Mouse (Mus musculus) adrenal gland, postnatal 36 days (tissue): Measurements from ENCODE around the gene Aldh1l1. TPM values are rescaled to one million over a fixed set of nuclear protein-coding genes. Genes with fewer than 3 reads are reported as not detected.

Experiments used
- DNase-seq, 2 experiments: peaks; one replicate each; pipeline ENCODE4 v3.0.0; 2021; ENCODE audit warnings: mixed read lengths in 1 of 2
- total RNA-seq, 2 experiments: library from RNA; stranded (reverse); gene quantifications; 2 replicates each; pipeline ENCODE4 v1.2.3; 2021

Gene Aldh1l1
- total RNA-seq, 2 experiments from 2014 or later, result 136 to 172 TPM

- DNase-seq, result peak; percentile 87 to 88
These were observed 64.1 kb downstream of the Aldh1l1 start for GRCm38 (mm10) chr6:90550161-90550912.

- DNase-seq, result no peak
These were observed 65.0 kb downstream of the Aldh1l1 start for GRCm38 (mm10) chr6:90551251-90551650.

- DNase-seq, result no peak
These were observed 67.0 kb downstream of the Aldh1l1 start for GRCm38 (mm10) chr6:90553197-90553596.

GRCm38 (mm10) chr6:90553682-90554081 is 67.5 kb downstream of the Aldh1l1 start:
- no peak for DNase-seq

- peak in 1 of 2 experiments; percentile 41 for DNase-seq
These were observed 70.4 kb downstream of the Aldh1l1 start for GRCm38 (mm10) chr6:90556534-90557058.

- DNase-seq, result no peak
These were observed 70.8 kb downstream of the Aldh1l1 start for GRCm38 (mm10) chr6:90557077-90557476.

- no peak for DNase-seq
These were observed 71.8 kb downstream of the Aldh1l1 start for GRCm38 (mm10) chr6:90557829-90558693.

- no peak for DNase-seq
These were observed 74.3 kb downstream of the Aldh1l1 start for GRCm38 (mm10) chr6:90560390-90561058.

GRCm38 (mm10) chr6:90561234-90561781 is 75.1 kb downstream of the Aldh1l1 start:
- DNase-seq, result no peak

- DNase-seq, result peak; percentile 42 to 52
These were observed 78.0 kb downstream of the Aldh1l1 start for GRCm38 (mm10) chr6:90564240-90564639.

- DNase-seq, result peak; percentile 70 to 74
These were observed 79.4 kb downstream of the Aldh1l1 start for GRCm38 (mm10) chr6:90565357-90566215.

- DNase-seq, result peak; percentile 78 to 81
These were observed 81.3 kb downstream of the Aldh1l1 start for GRCm38 (mm10) chr6:90567486-90567885.

GRCm38 (mm10) chr6:90567928-90568327 is 81.7 kb downstream of the Aldh1l1 start:
- no peak for DNase-seq

GRCm38 (mm10) chr6:90568721-90569120 is 82.5 kb downstream of the Aldh1l1 start:
- DNase-seq, result no peak

- DNase-seq, result no peak
These were observed 83.6 kb downstream of the Aldh1l1 start for GRCm38 (mm10) chr6:90569736-90570383.

- no peak for DNase-seq
These were observed 84.2 kb downstream of the Aldh1l1 start for GRCm38 (mm10) chr6:90570392-90570791.

GRCm38 (mm10) chr6:90575261-90575715 is 89.1 kb downstream of the Aldh1l1 start:
- DNase-seq, result peak; percentile 83 to 84

GRCm38 (mm10) chr6:90578174-90578573 is 91.9 kb downstream of the Aldh1l1 start:
- DNase-seq, result no peak

- peak; percentile 28 to 44 for DNase-seq
These were observed 96.1 kb downstream of the Aldh1l1 start for GRCm38 (mm10) chr6:90582331-90582730.

- no peak for DNase-seq
These were observed 101.9 kb downstream of the Aldh1l1 start for GRCm38 (mm10) chr6:90588113-90588512.
